Mouse (Mus musculus): Measurements from ENCODE around the gene Rbm20.

Gene Rbm20

GRCm38 (mm10) chr19:53850166-53850922 is 173.2 kb downstream of the Rbm20 start:
- no peak for DNase-seq (ENCODE audit: low read depth, low spot score)

GRCm38 (mm10) chr19:53851352-53851751 is 174.2 kb downstream of the Rbm20 start:
- no peak for DNase-seq (ENCODE audit: low read depth, low spot score)

GRCm38 (mm10) chr19:53851826-53852698 is 175.0 kb downstream of the Rbm20 start:
- no peak for DNase-seq (ENCODE audit: low read depth, low spot score)

- DNase-seq (ENCODE audit: low read depth, low spot score) = peak; percentile 50
Measured at GRCm38 (mm10) chr19:53852699-53853451, 175.8 kb downstream of the Rbm20 start.

- no peak for DNase-seq (ENCODE audit: low read depth, low spot score)
Measured at GRCm38 (mm10) chr19:53854978-53855377, 177.9 kb downstream of the Rbm20 start.

- DNase-seq (ENCODE audit: low read depth, low spot score) = no peak
Measured at GRCm38 (mm10) chr19:53855781-53856180, 178.7 kb downstream of the Rbm20 start.

GRCm38 (mm10) chr19:53856794-53857193 is 179.7 kb downstream of the Rbm20 start:
- DNase-seq (ENCODE audit: low read depth, low spot score) = no peak

GRCm38 (mm10) chr19:53857962-53858361 is 180.9 kb downstream of the Rbm20 start:
- no peak for DNase-seq (ENCODE audit: low read depth, low spot score)

- DNase-seq (ENCODE audit: low read depth, low spot score) = no peak
Measured at GRCm38 (mm10) chr19:53859149-53859548, 182.0 kb downstream of the Rbm20 start.

GRCm38 (mm10) chr19:53859593-53859992 is 182.5 kb downstream of the Rbm20 start:
- no peak for DNase-seq (ENCODE audit: low read depth, low spot score)

GRCm38 (mm10) chr19:53861346-53861745 is 184.2 kb downstream of the Rbm20 start:
- no peak for DNase-seq (ENCODE audit: low read depth, low spot score)

- DNase-seq (ENCODE audit: low read depth, low spot score) = no peak
Measured at GRCm38 (mm10) chr19:53862573-53863246, 185.6 kb downstream of the Rbm20 start.

GRCm38 (mm10) chr19:53867238-53867637 is 190.1 kb downstream of the Rbm20 start:
- DNase-seq (ENCODE audit: low read depth, low spot score) = no peak

GRCm38 (mm10) chr19:53868125-53868524 is 191.0 kb downstream of the Rbm20 start:
- DNase-seq (ENCODE audit: low read depth, low spot score) = no peak

- no peak for DNase-seq (ENCODE audit: low read depth, low spot score)
Measured at GRCm38 (mm10) chr19:53868796-53869195, 191.7 kb downstream of the Rbm20 start.

- no peak for DNase-seq (ENCODE audit: low read depth, low spot score)
Measured at GRCm38 (mm10) chr19:53869427-53870385, 192.6 kb downstream of the Rbm20 start.

- no peak for DNase-seq (ENCODE audit: low read depth, low spot score)
Measured at GRCm38 (mm10) chr19:53870568-53870967, 193.5 kb downstream of the Rbm20 start.

GRCm38 (mm10) chr19:53871502-53871901 is 194.4 kb downstream of the Rbm20 start:
- DNase-seq (ENCODE audit: low read depth, low spot score) = no peak

GRCm38 (mm10) chr19:53872994-53873713 is 196.0 kb downstream of the Rbm20 start:
- no peak for DNase-seq (ENCODE audit: low read depth, low spot score)

GRCm38 (mm10) chr19:53875246-53875645 is 198.1 kb downstream of the Rbm20 start:
- DNase-seq (ENCODE audit: low read depth, low spot score) = no peak
